Mouse (Mus musculus) hindbrain, postnatal 0 days (tissue): ENCODE measurements at regions not wholly inside any gene's neighbourhood (a gene's known extent, or its start where the extent isn't known, plus 50 kb on each side); places are given as distances from the start of the nearest gene placed in this dataset.

Experiments used
- ATAC-seq: fragments of 200-750 bp; cut with Nextera tagmentation; 2 replicates; pipeline ENCODE4 v1.8.0; 2017; ENCODE audit warnings: mild to moderate bottlenecking, moderate TSS enrichment, moderate library complexity
- DNase-seq: peaks from one replicate; pipeline ENCODE4 v3.0.0-alpha.2; 2015; ENCODE audit warnings: low spot score
- H3K27ac ChIP-seq: fragments of 300-500 bp; sonication (generic); 2 replicates; pipeline ENCODE4 v1.5.1; 2014; ENCODE audit warnings: mild to moderate bottlenecking
- H3K27me3 ChIP-seq: fragments of 300-500 bp; sonication (generic); 2 replicates; pipeline ENCODE4 v1.6.1; 2014; ENCODE audit warnings: low read length, mixed read lengths; ENCODE audit not compliant: insufficient read depth
- H3K36me3 ChIP-seq: fragments of 300-500 bp; sonication (generic); 2 replicates; pipeline ENCODE4 v1.6.1; 2014; ENCODE audit warnings: low read length, mixed read lengths; ENCODE audit not compliant: insufficient read depth
- H3K4me1 ChIP-seq: fragments of 300-500 bp; sonication (generic); 2 replicates; pipeline ENCODE4 v1.6.1; 2014; ENCODE audit warnings: antibody characterized with exemption, low read length, mixed read lengths; ENCODE audit not compliant: insufficient read depth
- H3K4me2 ChIP-seq: fragments of 300-500 bp; sonication (generic); 2 replicates; pipeline ENCODE4 v1.6.1; 2014; ENCODE audit warnings: low read depth, mild to moderate bottlenecking, low read length, moderate library complexity, mixed read lengths
- H3K4me3 ChIP-seq: fragments of 300-500 bp; sonication (generic); 2 replicates; pipeline ENCODE4 v1.5.1; 2014; ENCODE audit warnings: low read length
- H3K9ac ChIP-seq: fragments of 300-500 bp; sonication (generic); replicated peaks from 2 replicates; pipeline ENCODE4 v1.6.1; 2014; ENCODE audit warnings: mild to moderate bottlenecking, low read length, moderate library complexity, mixed read lengths
- H3K9me3 ChIP-seq: fragments of 300-500 bp; sonication (generic); 2 replicates; pipeline ENCODE4 v1.6.1; 2016; ENCODE audit warnings: low read length, mixed read lengths
- CTCF ChIP-seq: IDR thresholded peaks from 2 replicates; pipeline ENCODE4 v1.5.1; 2016; ENCODE audit warnings: antibody characterized with exemption, control low read depth, low read depth
- WGBS: fragments of 180-500 bp; shearing (Covaris S2); extraction: QIAGEN DNeasy Blood & Tissue Kit; methylation state at CpG from one replicate; pipeline ENCODE4 v1.1.7; 2014; 5-methylcytosine and 5-hydroxymethylcytosine counted together

DNA sequence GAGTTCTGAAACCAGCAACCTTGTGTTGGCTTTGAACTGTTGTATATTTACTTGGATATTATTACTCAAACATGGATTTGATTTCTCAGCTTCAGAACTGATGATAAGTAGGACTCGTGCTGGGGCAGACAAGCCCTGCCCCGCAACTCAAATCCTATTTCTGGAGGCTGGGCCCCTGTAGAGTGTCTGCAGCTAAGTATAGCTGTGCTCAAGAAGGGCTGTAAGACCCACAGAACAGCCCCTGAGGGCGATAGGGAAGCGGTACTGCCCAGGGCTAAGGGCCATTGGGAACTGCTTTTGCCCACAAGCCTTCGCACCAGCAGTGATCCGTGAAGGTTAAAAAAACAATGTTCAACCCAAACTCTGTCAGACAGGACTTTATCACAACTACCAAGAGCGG, 191.9 kb upstream of the Lpp start:
- H3K9me3 ChIP-seq = no peaks in the 10 kb centered on the region
- no peak overlapping the region for H3K27ac ChIP-seq
- TF ChIP-seq CTCF = no peak
- H3K4me1 ChIP-seq = no peaks in the 10 kb centered on the region; the same call in 1 of the 2 replicates
- DNase-seq = no peak
- no peak for ATAC-seq
- H3K27me3 ChIP-seq = no peaks in the 10 kb centered on the region
- 86% methylated on average over 7 of the region's 7 CpGs for WGBS
- no peak overlapping the region for H3K9ac ChIP-seq
- H3K4me3 ChIP-seq = no peak overlapping the region
- no peak overlapping the region for H3K4me2 ChIP-seq
- H3K36me3 ChIP-seq = no peaks in the 10 kb centered on the region

DNA sequence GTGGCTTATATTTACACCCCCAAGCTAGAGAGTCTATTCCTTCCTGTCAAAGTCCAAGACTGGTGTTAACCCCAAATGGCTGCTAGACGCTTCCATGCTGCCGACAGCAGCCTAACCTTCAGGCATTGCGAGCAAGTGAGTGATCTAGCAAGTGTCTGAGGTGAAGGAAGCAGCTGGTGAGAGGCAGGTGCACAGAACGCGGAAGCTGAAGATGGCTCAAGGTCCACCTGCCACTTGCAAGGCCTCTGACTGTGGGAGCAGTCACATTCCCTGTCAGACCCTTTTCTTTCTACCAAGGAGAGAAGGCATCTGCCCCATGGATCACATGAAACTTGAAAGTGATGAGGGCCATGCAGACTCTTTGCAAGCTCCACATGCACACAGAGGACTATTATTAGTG, 193.1 kb upstream of the Lpp start:
- Histone ChIP-seq H3K36me3 (no peaks in the 10 kb centered on the region), H3K4me2 (no peak overlapping the region), H3K9me3 (no peaks in the 10 kb centered on the region), H3K4me3 (no peak overlapping the region), H3K27me3 (no peaks in the 10 kb centered on the region), H3K27ac (no peak overlapping the region), H3K9ac (no peak overlapping the region), H3K4me1 (no peaks in the 10 kb centered on the region)
- TF ChIP-seq CTCF = no peak
- 88% methylated on average over 5 of the region's 5 CpGs for WGBS
- ATAC-seq (no peak), DNase-seq (no peak)

DNA sequence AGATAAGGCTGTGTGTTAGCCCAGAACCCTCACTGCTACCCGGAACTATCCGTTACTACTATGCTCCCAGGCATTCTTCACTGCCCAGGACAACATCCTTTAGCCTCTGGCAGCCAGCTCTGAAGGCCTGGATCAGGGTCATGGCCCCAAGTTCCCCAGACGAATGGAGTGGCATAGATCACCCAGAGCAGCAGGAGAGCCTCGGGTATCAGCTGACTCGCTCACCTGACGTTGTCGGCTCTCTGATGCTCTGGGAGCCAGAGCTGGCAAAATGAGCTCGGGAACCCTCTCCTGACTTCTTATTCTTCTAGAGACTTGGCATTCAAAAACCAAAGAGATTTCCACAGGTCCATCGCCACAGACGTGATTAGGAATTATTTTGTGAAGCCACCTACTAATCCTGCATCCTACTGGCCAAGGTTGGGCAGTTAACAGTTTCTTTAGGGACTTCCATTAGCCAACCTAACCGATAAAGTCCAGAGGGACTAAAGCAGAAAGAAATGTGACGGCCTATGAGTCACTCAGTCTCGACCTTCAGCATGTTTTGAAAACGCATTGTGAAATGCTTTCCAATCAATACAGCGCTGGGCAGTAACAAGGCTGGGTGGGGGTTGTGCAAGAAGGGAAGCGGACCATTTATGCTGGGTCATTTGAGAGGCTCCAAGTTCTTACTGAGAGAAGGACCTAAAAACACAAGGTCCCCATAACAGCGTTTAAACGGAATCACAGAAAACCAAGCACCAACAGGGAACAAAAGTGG, 193.7 kb upstream of the Lpp start:
- Histone ChIP-seq H3K9me3 (no peaks in the 10 kb centered on the region), H3K4me2 (no peak overlapping the region), H3K27me3 (no peaks in the 10 kb centered on the region), H3K4me1 (no peaks in the 10 kb centered on the region), H3K36me3 (no peaks in the 10 kb centered on the region), H3K9ac (no peak overlapping the region), H3K4me3 (no peak overlapping the region), H3K27ac (no peak overlapping the region)
- 88% methylated on average over 18 of the region's 18 CpGs for WGBS
- no peak for TF ChIP-seq CTCF
- ATAC-seq (no peak), DNase-seq (no peak)

DNA sequence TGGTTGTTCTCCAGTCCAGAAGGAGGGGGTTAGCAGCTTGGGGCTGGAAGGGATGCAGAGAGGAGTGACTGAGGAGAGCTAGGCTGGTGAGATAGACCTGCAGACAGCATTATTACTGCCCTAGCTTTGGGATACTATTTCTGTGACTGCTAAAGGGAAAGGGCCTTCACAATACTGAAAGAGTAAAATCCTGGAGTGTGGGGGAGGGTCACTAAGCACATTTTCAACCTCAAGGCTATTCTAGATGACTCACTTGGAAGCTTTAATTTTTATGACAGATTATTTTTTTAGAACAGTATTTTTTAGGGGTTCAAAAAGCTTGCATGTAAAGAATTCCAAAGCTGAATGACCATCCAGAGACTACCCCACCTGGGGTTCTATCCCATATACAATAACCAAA, 195.0 kb upstream of the Lpp start:
- Histone ChIP-seq H3K4me3 (no peak overlapping the region), H3K36me3 (no peaks in the 10 kb centered on the region), H3K4me1 (0 out of 2 replicates have a peak, but pooled peaks cover 3% of the 10 kb centered on the region), H3K4me2 (no peak overlapping the region), H3K9me3 (no peaks in the 10 kb centered on the region), H3K27ac (no peak overlapping the region), H3K27me3 (no peaks in the 10 kb centered on the region), H3K9ac (no peak overlapping the region)
- ATAC-seq (no peak), DNase-seq (no peak)
- TF ChIP-seq CTCF = no peak

DNA sequence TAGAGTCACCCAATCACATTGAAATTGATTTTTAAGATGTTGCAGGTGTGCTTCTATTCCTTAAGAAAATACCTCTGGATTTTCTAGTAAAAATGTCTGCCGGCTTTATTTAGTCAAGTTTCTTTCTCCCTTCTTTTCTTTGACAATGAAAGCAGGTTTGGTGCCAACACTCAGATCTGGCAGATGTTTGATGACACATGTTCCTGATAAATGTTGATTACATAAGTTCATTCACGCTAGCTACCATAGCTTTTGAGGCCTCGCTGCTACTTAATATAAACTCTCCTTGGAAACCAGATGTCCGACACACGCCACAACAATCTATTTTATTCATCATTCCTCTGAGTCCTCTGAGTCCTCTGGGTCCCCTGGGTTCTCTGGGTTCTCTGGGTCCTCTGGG, 195.7 kb upstream of the Lpp start:
- no peak overlapping the region for H3K4me3 ChIP-seq
- H3K4me2 ChIP-seq = no peak overlapping the region
- H3K9ac ChIP-seq = no peak overlapping the region
- DNase-seq = no peak
- 71% methylated on average over 5 of the region's 5 CpGs for WGBS
- H3K4me1 ChIP-seq = 0 out of 2 replicates have a peak, but pooled peaks cover 3% of the 10 kb centered on the region
- H3K27me3 ChIP-seq = no peaks in the 10 kb centered on the region
- H3K36me3 ChIP-seq = no peaks in the 10 kb centered on the region
- TF ChIP-seq CTCF = no peak
- ATAC-seq = no peak
- no peak overlapping the region for H3K27ac ChIP-seq
- no peaks in the 10 kb centered on the region for H3K9me3 ChIP-seq

DNA sequence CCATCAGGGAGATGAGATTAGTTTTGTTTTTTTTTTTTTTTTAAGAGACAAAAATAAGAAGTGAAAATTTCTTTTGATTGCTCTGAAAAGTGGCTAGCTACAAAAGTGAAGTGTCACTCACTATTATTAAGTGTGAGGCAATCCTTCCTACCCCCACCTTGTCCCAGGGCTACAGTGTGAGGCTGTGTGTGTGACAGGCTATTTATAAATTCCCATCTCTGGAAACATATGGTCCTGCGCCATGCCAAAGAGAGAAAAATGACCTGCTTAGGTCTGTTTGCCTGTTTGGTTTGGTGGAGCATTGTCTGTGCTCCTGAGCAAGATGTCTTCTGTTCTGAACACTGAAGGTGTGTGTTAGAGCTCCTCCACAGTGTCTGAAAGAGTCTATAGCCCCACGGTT, 199.4 kb upstream of the Lpp start:
- Histone ChIP-seq H3K4me1 (0 out of 2 replicates have a peak, but pooled peaks cover 3% of the 10 kb centered on the region), H3K9me3 (no peaks in the 10 kb centered on the region), H3K36me3 (no peaks in the 10 kb centered on the region), H3K9ac (no peak overlapping the region), H3K27ac (no peak overlapping the region), H3K4me3 (no peak overlapping the region), H3K27me3 (no peaks in the 10 kb centered on the region), H3K4me2 (no peak overlapping the region)
- ATAC-seq (no peak), DNase-seq (no peak)
- WGBS = 79% methylated on average over 2 of the region's 2 CpGs
- no peak for TF ChIP-seq CTCF

DNA sequence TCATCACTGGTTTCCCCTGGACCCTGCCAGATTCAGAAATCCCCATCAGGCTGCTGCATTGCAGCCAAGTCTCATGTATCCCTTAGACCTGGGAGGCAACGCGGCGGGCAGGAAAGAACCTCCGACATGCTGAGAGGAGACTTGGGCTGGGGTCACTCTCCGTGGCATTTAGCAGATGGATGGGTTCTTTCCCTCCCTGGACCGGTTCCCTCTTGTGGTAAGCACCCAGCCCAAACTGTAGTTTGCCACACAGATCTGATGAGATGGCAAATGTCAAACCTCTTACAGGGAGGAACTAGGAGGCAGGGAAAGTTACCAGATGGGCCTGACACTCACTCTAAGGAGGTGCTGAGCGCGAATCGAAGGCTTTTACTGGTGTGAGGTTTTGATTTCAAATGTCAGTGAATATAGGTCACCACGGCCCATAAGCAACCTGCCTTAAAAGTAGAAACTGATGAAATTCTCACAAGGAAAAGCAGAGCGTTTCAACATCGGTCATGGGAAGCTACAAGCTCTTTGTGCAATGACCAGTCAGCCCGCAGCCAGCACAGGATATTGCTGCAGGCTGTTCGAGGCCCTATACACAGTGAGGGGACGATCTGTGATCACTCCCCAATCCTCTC, 199.9 kb upstream of the Lpp start:
- Histone ChIP-seq H3K9ac (no peak overlapping the region), H3K4me1 (0 out of 2 replicates have a peak, but pooled peaks cover 3% of the 10 kb centered on the region), H3K9me3 (no peaks in the 10 kb centered on the region), H3K36me3 (no peaks in the 10 kb centered on the region), H3K27me3 (no peaks in the 10 kb centered on the region), H3K27ac (no peak overlapping the region), H3K4me2 (no peak overlapping the region), H3K4me3 (no peak overlapping the region)
- 59% methylated on average over 15 of the region's 15 CpGs for WGBS
- ATAC-seq (no peak), DNase-seq (peak; percentile 17)
- TF ChIP-seq CTCF = 0 out of 2 replicates have a peak, but pooled peaks have one; percentile 10
